Comparison of ENCODE assay signal across 16 mouse cellular contexts in genomic region chr11:111236741-111237140, GRCm38 (mm10).
DNase-seq lines count a peak whose midpoint lies in the region; TF ChIP-seq lines count a peak whose summit lies in the region.
"Had no signal": no experiment of that assay in that cellular context is flagged by ENCODE, and none has a peak within 500 bp of the region (broad histone marks: within the 10 kb centered on the region; RNA-seq: fewer than 3 reads in every experiment).

No protein-coding gene starts in this region.

- H3K27ac ChIP-seq in gastrocnemius, adult 2 months = peak overlapping the region; percentile 41; the same call in 1 of the 2 replicates
- H3K27ac ChIP-seq: forebrain, embryonic 10.5 days; forebrain, embryonic 13.5 days; hindbrain, embryonic 12.5 days; hindbrain, embryonic 15.5 days had no signal

- TF ChIP-seq CTCF in gastrocnemius, adult 2 months (IDR thresholded peaks at IDR 0.05) = no peak

- DNase-seq in adrenal gland, adult 2 months = peak; percentile 74
- DNase-seq in adrenal gland, postnatal 25 days = no peak
- DNase-seq in gastrocnemius, adult 2 months = peak; percentile 33
- no peak for DNase-seq in gastrocnemius, postnatal 36 days
- DNase-seq in adrenal gland, postnatal 14 days = peak; percentile 12
- no peak for DNase-seq in urinary bladder, postnatal 14 days (ENCODE audit: low spot score)
- no peak for DNase-seq in thymus, postnatal 10 days (ENCODE audit: low spot score in 2 of 2)
- DNase-seq: B cell, adult 2 months; cerebellum, adult 18-20 months; cerebellum, adult 9-10 months; cerebellum, postnatal 14 days; heart, adult 11 months had no signal

- intact Hi-C loops in gastrocnemius, adult 2 months (cut with DNase I) = loop anchor here (5.0 kb wide), 1 partner anchor 169 kb away; the partner anchor contains the start of gene Kcnj2
- intact Hi-C loops in gastrocnemius, postnatal 36 days (cut with DNase I) = no loop called here

- no peak overlapping the region for H3K4me3 ChIP-seq in gastrocnemius, adult 2 months
- H3K4me3 ChIP-seq: forebrain, embryonic 10.5 days; forebrain, embryonic 13.5 days; hindbrain, embryonic 12.5 days; hindbrain, embryonic 15.5 days had no signal

Comparison
In these comparisons a context has a peak if more than half of its experiments do, and no peak if none do; other contexts are left out.
1. DNase-seq: peak in adrenal gland, adult 2 months (single experiment), gastrocnemius, adult 2 months (single experiment) and adrenal gland, postnatal 14 days (single experiment); none in adrenal gland, postnatal 25 days (single experiment), gastrocnemius, postnatal 36 days (0 of 2), urinary bladder, postnatal 14 days (single experiment) and thymus, postnatal 10 days (0 of 2).